Mouse (Mus musculus): ENCODE data around the gene Atg9a. TPM values are rescaled to one million over a fixed set of nuclear protein-coding genes. Genes with fewer than 3 reads are reported as not detected.
A peak's percentile ranks its signal among the peaks of the same experiment; 100 is the strongest.
"Not testable (repeated sequence)": the region's sequence is repeated elsewhere in the genome, so short reads cannot be mapped to it uniquely, and the experiment has no call there.

Gene Atg9a
- 10 to 100 TPM; 47.0 to 51.4 TPM for total RNA-seq (2021)
- long read RNA-seq, experiment 1, full-length matches to known transcripts, result 54 of 95 reads
- long read RNA-seq, experiment 1, partial matches to known transcripts, result 25 of 95 reads
- long read RNA-seq, experiment 1, other reads (novel, unspliced or antisense), result 16 of 95 reads
- long read RNA-seq, experiment 2, full-length matches to known transcripts, result 69 of 126 reads
- long read RNA-seq, experiment 2, partial matches to known transcripts, result 42 of 126 reads
- long read RNA-seq, experiment 2, other reads (novel, unspliced or antisense), result 15 of 126 reads

- peak; percentile 81 to 91 for DNase-seq (ENCODE audit: low spot score in 2 of 2)
Measured at GRCm38 (mm10) chr1:75191622-75192402, at the start of gene Atg9a, which contains the start of gene Ankzf1. Atg9a (minus strand) TSS chr1:75192196. Ankzf1 (plus strand) TSS chr1:75192151.

GRCm38 (mm10) chr1:75239591-75239990, 47.6 kb upstream of the Atg9a start:
- DNase-seq (ENCODE audit: low spot score in 2 of 2), result no peak

- peak; percentile 59 to 80 for DNase-seq (ENCODE audit: low spot score in 2 of 2)
Measured at GRCm38 (mm10) chr1:75236117-75237050, 44.4 kb upstream of the Atg9a start, which contains the start of gene Dnajb2. Dnajb2 (plus strand) TSS chr1:75236406.

GRCm38 (mm10) chr1:75234606-75235005, 42.6 kb upstream of the Atg9a start:
- DNase-seq (ENCODE audit: low spot score in 2 of 2), result peak in 1 of 2 experiments; percentile 50

GRCm38 (mm10) chr1:75232489-75232888, 40.5 kb upstream of the Atg9a start:
- not testable (repeated sequence) for DNase-seq (ENCODE audit: low spot score in 2 of 2)

GRCm38 (mm10) chr1:75231664-75232152, 39.7 kb upstream of the Atg9a start, which contains the start of gene A630095N17Rik:
A630095N17Rik (minus strand) TSS chr1:75232102.
- no peak for DNase-seq (ENCODE audit: low spot score in 2 of 2)

GRCm38 (mm10) chr1:75231224-75231623, 39.2 kb upstream of the Atg9a start:
- peak in 1 of 2 experiments; percentile 5 for DNase-seq (ENCODE audit: low spot score in 2 of 2)

GRCm38 (mm10) chr1:75230335-75230994, 38.5 kb upstream of the Atg9a start:
- peak in 1 of 2 experiments; percentile 6 for DNase-seq (ENCODE audit: low spot score in 2 of 2)

- no peak for DNase-seq (ENCODE audit: low spot score in 2 of 2)
Measured at GRCm38 (mm10) chr1:75229158-75229557, 37.2 kb upstream of the Atg9a start.

GRCm38 (mm10) chr1:75227653-75228052, 35.7 kb upstream of the Atg9a start:
- DNase-seq (ENCODE audit: low spot score in 2 of 2), result no peak

- DNase-seq (ENCODE audit: low spot score in 2 of 2), result no peak
Measured at GRCm38 (mm10) chr1:75226138-75226537, 34.1 kb upstream of the Atg9a start.

- no peak for DNase-seq (ENCODE audit: low spot score in 2 of 2)
Measured at GRCm38 (mm10) chr1:75225473-75225872, 33.5 kb upstream of the Atg9a start.

- DNase-seq (ENCODE audit: low spot score in 2 of 2), result no peak
Measured at GRCm38 (mm10) chr1:75223532-75223931, 31.5 kb upstream of the Atg9a start.

- DNase-seq (ENCODE audit: low spot score in 2 of 2), result no peak
Measured at GRCm38 (mm10) chr1:75222926-75223325, 30.9 kb upstream of the Atg9a start.

GRCm38 (mm10) chr1:75221538-75221937, 29.5 kb upstream of the Atg9a start:
- DNase-seq (ENCODE audit: low spot score in 2 of 2), result no peak

GRCm38 (mm10) chr1:75219531-75219930, 27.5 kb upstream of the Atg9a start, which contains the start of gene Tuba4a:
Tuba4a (minus strand) TSS chr1:75219865.
- DNase-seq (ENCODE audit: low spot score in 2 of 2), result no peak

- peak in 1 of 2 experiments; percentile 69 for DNase-seq (ENCODE audit: low spot score in 2 of 2)
Measured at GRCm38 (mm10) chr1:75219078-75219477, 27.1 kb upstream of the Atg9a start.

- DNase-seq (ENCODE audit: low spot score in 2 of 2), result peak in 1 of 2 experiments; percentile 51
Measured at GRCm38 (mm10) chr1:75218227-75219001, 26.4 kb upstream of the Atg9a start.

GRCm38 (mm10) chr1:75217893-75218226, 25.9 kb upstream of the Atg9a start:
- no peak for DNase-seq (ENCODE audit: low spot score in 2 of 2)
